Mouse (Mus musculus) gastrocnemius, postnatal 4 days (tissue): ENCODE results near the gene Siglecf. TPM values are rescaled to one million over a fixed set of nuclear protein-coding genes. Genes with fewer than 3 reads are reported as not detected.

Experiments used
- DNase-seq, 2 experiments: peaks; one replicate each; pipeline ENCODE4 v3.0.0; 2021 to 2022; ENCODE audit warnings: low spot score in 2 of 2, mixed read lengths in 2 of 2
- total RNA-seq, 2 experiments: library from RNA; stranded (reverse); gene quantifications; 2 replicates each; pipeline ENCODE4 v1.2.3; 2021

Siglecf gene
- total RNA-seq, 2 experiments from 2014 or later: 0.10 to 0.17 TPM

DNA sequence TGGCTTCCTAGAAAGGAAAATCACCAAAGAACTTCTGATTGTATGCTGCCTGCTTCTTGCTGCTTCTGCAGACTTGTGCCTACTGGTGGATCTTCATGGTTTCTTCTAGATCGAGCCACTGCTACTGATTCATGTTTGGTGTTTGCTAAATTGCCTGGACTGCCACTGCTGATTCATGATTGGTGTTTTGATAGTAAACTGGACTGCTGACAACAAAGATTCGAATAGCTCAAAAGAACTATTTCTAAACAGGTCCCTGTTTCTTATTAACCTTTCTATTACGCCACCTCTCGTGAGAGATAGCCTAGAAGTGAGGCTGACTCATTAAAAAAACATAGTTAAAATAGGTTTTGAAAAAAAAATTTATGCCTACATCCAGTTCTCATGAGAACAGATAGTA, 10.9 kb downstream of the Siglecf start:
- DNase-seq: no peak

GRCm38 (mm10) chr7:43378226-43378625, 27.1 kb downstream of the Siglecf start:
- DNase-seq: peak in 1 of 2 experiments; percentile 15

DNA sequence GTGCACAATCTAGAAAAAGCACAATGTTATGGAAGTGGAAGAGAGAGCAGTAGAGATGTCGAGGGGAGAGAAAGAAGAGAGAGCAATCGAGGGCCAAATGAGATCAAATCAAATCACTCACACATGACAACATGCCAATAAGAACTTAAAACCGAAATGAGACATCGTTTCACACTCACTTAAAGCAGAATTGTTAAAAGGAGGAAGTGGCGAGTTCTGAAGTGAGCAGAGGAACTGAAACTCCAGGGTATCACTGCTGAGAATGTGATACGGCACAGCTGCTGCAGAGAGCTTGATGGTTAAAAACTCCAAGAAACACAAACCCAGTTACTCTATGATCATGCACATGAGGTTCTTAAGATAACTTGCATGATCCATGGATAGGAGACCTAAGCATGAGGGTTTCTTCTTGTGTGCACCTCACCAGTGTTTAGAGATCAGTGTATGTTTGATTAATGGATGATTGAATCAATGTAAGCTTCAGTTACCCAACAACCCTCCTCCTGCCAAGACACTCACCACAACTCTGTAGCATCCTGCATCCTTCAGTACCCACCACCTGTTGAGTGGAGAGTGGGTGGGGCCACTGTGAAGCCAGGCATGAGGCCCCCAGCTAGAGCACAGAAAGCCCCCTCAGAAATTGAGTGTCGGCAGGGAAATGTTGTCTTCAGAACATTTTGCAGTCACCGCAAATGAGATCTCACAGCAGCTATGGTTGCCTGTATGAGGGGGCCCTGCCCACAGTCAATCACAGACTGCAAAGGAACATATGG, 41.4 kb downstream of the Siglecf start:
- no peak for DNase-seq

DNA sequence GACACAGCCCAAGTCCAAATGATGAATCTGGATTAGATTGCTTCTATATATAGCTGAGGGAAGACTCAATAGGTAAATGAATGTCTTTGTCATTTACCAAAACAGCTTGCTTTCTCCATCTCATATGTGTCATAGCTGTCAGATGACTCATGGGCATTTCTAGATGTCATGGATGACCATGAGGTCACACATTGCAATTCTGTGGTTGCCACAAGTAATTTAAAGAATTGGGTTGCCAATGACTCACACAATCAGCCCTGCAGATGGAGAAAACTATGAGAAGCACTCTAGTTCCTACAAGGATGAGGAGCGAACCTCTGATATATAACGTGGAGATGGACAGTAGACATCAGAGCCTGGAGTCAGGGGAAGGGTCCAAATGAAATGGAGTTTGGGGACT, 48.4 kb downstream of the Siglecf start:
- no peak for DNase-seq

GRCm38 (mm10) chr7:43402718-43403117, 51.6 kb downstream of the Siglecf start:
- DNase-seq: no peak

GRCm38 (mm10) chr7:43407573-43407972, 56.4 kb downstream of the Siglecf start:
- DNase-seq: no peak

DNA sequence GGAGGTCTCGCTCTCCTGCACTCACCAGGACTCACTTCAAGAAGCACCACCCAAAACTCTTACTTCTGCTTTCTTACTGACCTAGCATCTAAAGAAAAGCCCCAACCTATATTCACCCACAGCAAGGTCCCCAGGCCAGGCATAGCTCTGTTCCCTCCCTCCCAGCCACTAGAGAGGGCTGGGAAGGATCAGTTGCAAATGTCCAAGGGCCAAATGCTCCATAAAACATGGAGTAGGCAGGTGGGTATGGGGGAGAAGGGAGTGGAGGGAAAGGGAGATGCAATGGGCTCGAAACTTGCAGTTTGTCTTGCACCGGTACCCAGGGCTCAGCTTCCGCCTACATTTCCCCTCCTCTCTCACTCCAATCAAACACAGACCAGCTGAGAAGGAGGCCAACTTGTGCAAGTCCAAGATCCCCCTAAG, 57.0 kb downstream of the Siglecf start, which contains the start of gene Siglecg:
Siglecg (plus strand) TSS at position 74 of the 423 bp plus-strand sequence.
- no peak for DNase-seq

DNA sequence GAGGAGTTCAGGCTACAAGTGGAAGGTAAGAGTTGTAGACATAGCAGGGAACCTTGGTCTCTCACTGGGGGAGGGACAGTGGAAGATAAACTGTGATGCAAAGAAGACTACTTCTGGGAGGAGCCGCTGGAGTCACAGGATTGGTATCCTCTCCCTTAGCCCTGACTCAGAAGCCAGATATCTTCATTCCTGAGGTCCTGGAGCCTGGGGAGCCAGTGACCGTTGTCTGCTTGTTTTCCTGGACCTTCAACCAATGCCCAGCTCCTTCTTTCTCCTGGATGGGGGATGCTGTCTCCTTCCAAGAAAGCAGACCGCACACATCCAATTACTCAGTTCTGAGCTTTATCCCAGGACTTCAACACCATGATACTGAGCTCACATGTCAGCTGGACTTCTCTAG, 57.9 kb downstream of the Siglecf start:
- no peak for DNase-seq

Other genes with a start within 250 kb of the Siglecf start
- gene Zfp936, start 237.1 kb upstream of the Siglecf start, total RNA-seq: not detected
- 10 to 100 TPM; 20.0 to 21.5 TPM for gene Zfp715, start 38.0 kb upstream of the Siglecf start, total RNA-seq
- under 1 TPM in 1 of 2 experiments, not detected in 1; 0.10 TPM for gene Siglecg, start 56.9 kb downstream of the Siglecf start, total RNA-seq
- not detected for gene Lim2, start 76.3 kb downstream of the Siglecf start, total RNA-seq
- not detected for gene Nkg7, start 85.7 kb downstream of the Siglecf start, total RNA-seq
- gene Cldnd2, start 89.4 kb downstream of the Siglecf start, total RNA-seq: not detected
- 100 to 1,000 TPM; 408 to 443 TPM for gene Etfb, start 92.7 kb downstream of the Siglecf start, total RNA-seq
- 1 to 10 TPM; 1.2 to 1.4 TPM for gene Gm45233, start 92.8 kb downstream of the Siglecf start, total RNA-seq
- gene Vsig10l, start 111.8 kb downstream of the Siglecf start, total RNA-seq: 1 to 10 TPM; 3.7 to 4.9 TPM
- gene Iglon5, start 138.7 kb downstream of the Siglecf start, total RNA-seq: under 1 TPM; 0.54 to 0.64 TPM
- gene 4931406B18Rik, start 154.6 kb downstream of the Siglecf start, total RNA-seq: not detected
- 1 to 10 TPM; 4.4 to 5.5 TPM for gene Cd33, start 193.1 kb downstream of the Siglecf start, total RNA-seq
- 1 to 10 TPM; 2.2 to 2.3 TPM for gene Zfp658, start 210.9 kb downstream of the Siglecf start, total RNA-seq
- gene Zfp719, start 228.3 kb downstream of the Siglecf start, total RNA-seq: 10 to 100 TPM in 1 of 2 experiments, 1 to 10 TPM in 1; 7.8 to 11.8 TPM